Comparison of ENCODE assay signal across 7 mouse cellular contexts in the genomic region with DNA sequence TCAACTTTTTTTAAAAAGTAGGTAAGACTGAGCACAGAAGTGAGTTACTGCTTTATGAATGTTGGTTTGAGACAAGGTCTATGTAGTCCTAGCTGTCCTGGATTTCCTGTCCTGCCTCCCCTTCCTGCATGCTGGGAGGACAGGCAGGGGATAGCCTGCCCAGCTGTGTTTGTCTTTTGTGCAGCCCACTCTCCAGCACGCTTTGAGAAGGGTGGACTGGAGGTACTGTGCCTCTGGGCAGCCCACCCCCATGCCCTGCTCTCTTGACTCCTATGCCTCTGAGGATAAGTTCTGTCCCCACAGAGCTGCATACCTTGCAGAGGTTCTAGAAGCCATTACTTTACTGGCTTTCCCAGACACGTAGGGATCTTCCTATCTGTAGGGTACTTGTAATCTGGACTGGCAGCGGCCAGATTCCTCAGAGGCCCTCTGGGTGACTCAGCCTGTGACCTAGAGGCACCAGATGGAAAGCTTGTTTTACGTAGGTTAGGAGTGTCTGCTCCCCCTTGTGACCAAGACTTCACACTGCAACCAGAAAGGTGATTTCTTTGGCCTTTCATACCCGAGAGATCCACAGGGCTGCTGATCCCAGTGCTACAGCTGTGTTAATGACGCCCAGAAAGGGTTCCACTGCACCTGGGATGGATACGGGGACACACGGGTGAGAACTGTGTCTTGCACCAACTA. TPM values are rescaled to one million over a fixed set of nuclear protein-coding genes. Genes with fewer than 3 reads are reported as not detected.
A peak's percentile ranks its signal among the peaks of the same experiment; 100 is the strongest.
DNase-seq lines count a peak whose midpoint lies in the region; ATAC-seq and TF ChIP-seq lines count a peak whose summit lies in the region.

No protein-coding gene starts in this region.

- no peak for TF ChIP-seq POLR2A in bone marrow macrophage, adult 2 months (IDR thresholded peaks at IDR 0.05; ENCODE audit: borderline replicate concordance, low read depth, low read length)
- no peak for TF ChIP-seq POLR2A in embryonic fibroblast, embryonic 13.5 days (IDR thresholded peaks at IDR 0.05; ENCODE audit: low read depth, low read length)

- H3K27me3 ChIP-seq in G1E (ENCODE audit: insufficient read depth, low read length): no peaks in the 10 kb centered on the region
- no peaks in the 10 kb centered on the region for H3K27me3 ChIP-seq in heart, embryonic 16.5 days (ENCODE audit: control insufficient read depth, insufficient read depth, low read length)

- peaks cover 78% of the 10 kb centered on the region for H3K36me3 ChIP-seq in G1E (replicated peaks)
- H3K36me3 ChIP-seq in heart, embryonic 16.5 days (ENCODE audit: control insufficient read depth, insufficient read depth): peaks cover 27% of the 10 kb centered on the region

- peak; percentile 28; the same call in 1 of the 2 replicates for TF ChIP-seq CTCF in G1E (IDR thresholded peaks at IDR 0.05; ENCODE audit: low read depth, low read length)
- peak; percentile 49 for TF ChIP-seq CTCF in bone marrow macrophage, adult 2 months (IDR thresholded peaks at IDR 0.05; ENCODE audit: low read depth, low read length)
- TF ChIP-seq CTCF in embryonic fibroblast, embryonic 13.5 days (IDR thresholded peaks at IDR 0.05; ENCODE audit: borderline replicate concordance, insufficient read depth, low read length): peak; percentile 13; the same call in 1 of the 2 replicates

- peaks cover 16% of the 10 kb centered on the region for H3K4me1 ChIP-seq in G1E (ENCODE audit: insufficient read depth, low read depth, low read length)
- peaks cover 5% of the 10 kb centered on the region for H3K4me1 ChIP-seq in bone marrow macrophage, adult 2 months (ENCODE audit: control insufficient read depth, insufficient read depth, low read length)
- H3K4me1 ChIP-seq in embryonic fibroblast, embryonic 13.5 days (ENCODE audit: control insufficient read depth, insufficient read depth, low read length): peaks cover 5% of the 10 kb centered on the region
- H3K4me1 ChIP-seq in heart, embryonic 16.5 days (ENCODE audit: control insufficient read depth, insufficient read depth, low read length): peaks cover 5% of the 10 kb centered on the region

- peak; percentile 75 for DNase-seq in G1E (ENCODE audit: low spot score)
- peak; percentile 77 for DNase-seq in kidney, postnatal 10 days
- peak; percentile 83 for DNase-seq in lung, postnatal 10 days
- DNase-seq in ovary, postnatal 36 days (ENCODE audit: low spot score): peak; percentile 31

- no peak overlapping the region for H3K4me3 ChIP-seq in G1E (ENCODE audit: low read depth, low read length)
- H3K4me3 ChIP-seq in bone marrow macrophage, adult 2 months (ENCODE audit: insufficient read depth, low read length): no peak overlapping the region
- H3K4me3 ChIP-seq in embryonic fibroblast, embryonic 13.5 days (ENCODE audit: insufficient read depth, low read length): no peak overlapping the region
- no peak overlapping the region for H3K4me3 ChIP-seq in heart, embryonic 16.5 days (ENCODE audit: low read length)

- peak; percentile 80 for ATAC-seq in G1E (ENCODE audit: extremely low read depth, insufficient number of reproducible peaks, low FRiP score, poor library complexity, severe bottlenecking)
- peak; percentile 83 for ATAC-seq in heart, embryonic 16.5 days (replicated peaks; ENCODE audit: extremely low read depth, insufficient read depth, low FRiP score)

- H3K27ac ChIP-seq in bone marrow macrophage, adult 2 months (ENCODE audit: insufficient read depth, low read depth, low read length): peak overlapping the region; percentile 24
- peak overlapping the region; percentile 63 for H3K27ac ChIP-seq in embryonic fibroblast, embryonic 13.5 days (ENCODE audit: insufficient read depth, low read length)
- peak overlapping the region; percentile 91 for H3K27ac ChIP-seq in heart, embryonic 16.5 days (ENCODE audit: low read length)

- 19% methylated on average over 8 of the region's 8 CpGs for WGBS in heart, embryonic 16.5 days

- no peaks in the 10 kb centered on the region for H3K9me3 ChIP-seq in G1E (replicated peaks)
- no peaks in the 10 kb centered on the region for H3K9me3 ChIP-seq in heart, embryonic 16.5 days (replicated peaks; ENCODE audit: control insufficient read depth, low read length)

- H3K4me2 ChIP-seq in heart, embryonic 16.5 days (ENCODE audit: low read depth, low read length): no peak overlapping the region

- peak overlapping the region; percentile 65 for H3K9ac ChIP-seq in heart, embryonic 16.5 days (ENCODE audit: low read length)

RNA-seq across cellular contexts. Expression of a gene that starts 17.9 kb away (rescaled TPM):
- 10.2 and 15.8 TPM in 2 replicates for total RNA-seq in G1E (2014; fragmentation: Nextera tagmentation)
- 9.0 and 16.3 TPM in 2 replicates for total RNA-seq in G1E (2017)
- polyA plus RNA-seq in G1E (2012): 209 and 355 TPM in 2 replicates
- polyA plus RNA-seq in bone marrow macrophage, adult 2 months (2012; ENCODE audit: insufficient read depth, insufficient read length, missing spikeins): 26.6 and 27.6 TPM in 2 replicates
- polyA plus RNA-seq in embryonic fibroblast, embryonic 13.5 days (2011; ENCODE audit: insufficient read length, low read depth, missing spikeins): 15.8 and 19.9 TPM in 2 replicates
- polyA plus RNA-seq in heart, embryonic 16.5 days (2015; fragmentation: Nextera tagmentation; extraction: Ambion mirVana): 5.7 and 6.8 TPM in 2 replicates

RNA-seq across cellular contexts. Expression of a gene that starts 39.5 kb away (rescaled TPM):
- 8.1 and 16.6 TPM in 2 replicates for total RNA-seq in G1E (2014; fragmentation: Nextera tagmentation)
- total RNA-seq in G1E (2017): 58.0 and 66.0 TPM in 2 replicates
- 133 and 136 TPM in 2 replicates for polyA plus RNA-seq in G1E (2012)
- polyA plus RNA-seq in bone marrow macrophage, adult 2 months (2012; ENCODE audit: insufficient read depth, insufficient read length, missing spikeins): 143 and 146 TPM in 2 replicates
- 66.0 and 70.9 TPM in 2 replicates for polyA plus RNA-seq in embryonic fibroblast, embryonic 13.5 days (2011; ENCODE audit: insufficient read length, low read depth, missing spikeins)
- polyA plus RNA-seq in heart, embryonic 16.5 days (2015; fragmentation: Nextera tagmentation; extraction: Ambion mirVana): 12.0 and 15.2 TPM in 2 replicates

RNA-seq across cellular contexts. Expression of a gene that starts 52.6 kb away (rescaled TPM):
- total RNA-seq in G1E (2014; fragmentation: Nextera tagmentation) (3.5 and 4.1 TPM in 2 replicates), G1E (2017) (18.8 and 23.1 TPM in 2 replicates)
- polyA plus RNA-seq in G1E (2012): 92.0 and 140 TPM in 2 replicates
- 11.7 and 14.0 TPM in 2 replicates for polyA plus RNA-seq in bone marrow macrophage, adult 2 months (2012; ENCODE audit: insufficient read depth, insufficient read length, missing spikeins)
- 11.1 and 11.6 TPM in 2 replicates for polyA plus RNA-seq in embryonic fibroblast, embryonic 13.5 days (2011; ENCODE audit: insufficient read length, low read depth, missing spikeins)
- polyA plus RNA-seq in heart, embryonic 16.5 days (2015; fragmentation: Nextera tagmentation; extraction: Ambion mirVana): 6.9 and 9.0 TPM in 2 replicates

Comparison
In these comparisons a context has a peak if more than half of its experiments do, and no peak if none do; other contexts are left out.
1. DNase-seq: peak in every context shown above with its lines; median percentile 83 in lung, postnatal 10 days; 77 in kidney, postnatal 10 days; 75 in G1E; 31 in ovary, postnatal 36 days.
2. H3K27ac ChIP-seq: peak in every context shown above with its lines; median percentile 91 in heart, embryonic 16.5 days; 63 in embryonic fibroblast, embryonic 13.5 days; 24 in bone marrow macrophage, adult 2 months.